Mouse (Mus musculus) forebrain, postnatal 0 days (tissue): ENCODE measurements around the gene Xpa. TPM values are rescaled to one million over a fixed set of nuclear protein-coding genes. Genes with fewer than 3 reads are reported as not detected.

Source experiments
- ATAC-seq: fragments of 200-750 bp; cut with Nextera tagmentation; 2 replicates; pipeline ENCODE4 v1.8.0; 2017; ENCODE audit warnings: mild to moderate bottlenecking, moderate library complexity
- DNase-seq: peaks from one replicate; pipeline ENCODE4 v3.0.0-alpha.2; 2015
- H3K27ac ChIP-seq: fragments of 300-500 bp; sonication (generic); 2 replicates; pipeline ENCODE4 v1.5.1; 2014; ENCODE audit warnings: low read depth, mild to moderate bottlenecking, antibody characterized with exemption, low read length, moderate library complexity, mixed read lengths
- H3K27me3 ChIP-seq: fragments of 300-500 bp; sonication (generic); 2 replicates; pipeline ENCODE4 v1.6.1; 2014; ENCODE audit warnings: mild to moderate bottlenecking, low read length, mixed read lengths; ENCODE audit not compliant: insufficient read depth
- H3K36me3 ChIP-seq: fragments of 300-500 bp; sonication (generic); 2 replicates; pipeline ENCODE4 v1.6.1; 2014; ENCODE audit warnings: mild to moderate bottlenecking, moderate library complexity; ENCODE audit not compliant: insufficient read depth
- H3K4me1 ChIP-seq: fragments of 300-500 bp; sonication (generic); 2 replicates; pipeline ENCODE4 v1.6.1; 2014; ENCODE audit warnings: antibody characterized with exemption; ENCODE audit not compliant: insufficient read depth
- H3K4me2 ChIP-seq: fragments of 300-500 bp; sonication (generic); 2 replicates; pipeline ENCODE4 v1.6.1; 2014; ENCODE audit warnings: low read depth, mild to moderate bottlenecking, moderate library complexity
- H3K4me3 ChIP-seq: fragments of 300-500 bp; sonication (generic); 2 replicates; pipeline ENCODE4 v1.5.1; 2014; ENCODE audit warnings: low read depth, low read length, mixed read lengths
- H3K9ac ChIP-seq: fragments of 300-500 bp; sonication (generic); 2 replicates; pipeline ENCODE4 v1.6.1; 2014; ENCODE audit warnings: mild to moderate bottlenecking
- H3K9me3 ChIP-seq: fragments of 300-500 bp; sonication (generic); 2 replicates; pipeline ENCODE4 v1.6.1; 2016; ENCODE audit warnings: low read length
- CTCF ChIP-seq: sonication (generic); IDR thresholded peaks from 2 replicates; pipeline ENCODE4 v1.5.1; 2016; ENCODE audit warnings: antibody characterized with exemption, control low read depth, low read depth
- WGBS: fragments of 180-500 bp; shearing (Covaris S2); extraction: QIAGEN DNeasy Blood & Tissue Kit; methylation state at CpG from one replicate; pipeline ENCODE4 v1.1.7; 2014; 5-methylcytosine and 5-hydroxymethylcytosine counted together
- polyA plus RNA-seq: library from polyadenylated mRNA; unstranded; fragments of >200 nt; fragmentation: Nextera tagmentation; extraction: Ambion mirVana; gene quantifications from 2 replicates; pipeline ENCODE4 v1.2.1, GENCODE M21; 2015
- total RNA-seq: library from RNA; depleted of rRNA; stranded (reverse); fragments of >200 nt; gene quantifications from 2 replicates; pipeline ENCODE4 v1.2.3, GENCODE M21; 2014

Gene Xpa
- total and polyA plus RNA-seq, 2 experiments from 2014 or later, result 33.8 to 44.5 TPM

DNA sequence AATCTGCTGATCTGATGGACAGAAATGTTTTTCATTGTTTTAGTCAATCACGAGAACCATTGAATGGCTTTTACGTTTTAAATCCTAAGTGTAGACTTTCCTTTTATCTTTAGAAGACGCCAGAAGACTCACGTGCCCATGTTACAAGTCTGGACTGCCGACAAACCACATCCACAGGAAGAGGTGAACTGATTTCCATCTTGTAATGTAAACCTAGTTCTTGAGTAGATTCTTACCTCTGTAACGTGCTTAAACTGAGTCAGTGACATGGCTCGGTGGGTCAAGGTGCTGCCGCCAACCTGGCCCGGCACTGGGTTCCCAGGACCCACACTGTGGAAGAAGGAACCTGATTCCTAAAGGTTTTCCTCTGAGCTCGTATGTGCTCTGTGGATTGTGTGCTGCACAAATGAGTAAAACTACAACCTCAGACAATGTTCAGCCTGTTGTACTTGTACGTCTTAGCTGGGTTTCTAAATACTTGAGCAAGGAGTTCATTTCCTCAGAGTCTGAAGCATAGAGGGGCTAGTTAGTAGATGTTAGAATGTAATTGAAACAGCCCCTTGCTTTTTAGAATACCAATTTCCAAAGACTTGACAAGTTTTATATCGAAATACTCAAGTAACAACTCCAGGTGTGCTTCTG, 44.1 kb downstream of the Xpa start:
- no peak for ATAC-seq
- Histone ChIP-seq H3K9me3 (no peaks in the 10 kb centered on the region), H3K27me3 (no peaks in the 10 kb centered on the region), H3K4me3 (no peak overlapping the region), H3K36me3 (peaks cover 78% of the 10 kb centered on the region), H3K9ac (no peak overlapping the region), H3K4me2 (no peak overlapping the region), H3K27ac (no peak overlapping the region), H3K4me1 (no peaks in the 10 kb centered on the region)
- no peak for DNase-seq
- WGBS, result 93% methylated on average over 12 of the region's 12 CpGs
- TF ChIP-seq CTCF, result no peak

GRCm38 (mm10) chr4:46146881-46147280, 49.2 kb downstream of the Xpa start:
- no peak overlapping the region for H3K4me2 ChIP-seq
- no peaks in the 10 kb centered on the region for H3K4me1 ChIP-seq
- no peak overlapping the region for H3K4me3 ChIP-seq
- no peak for DNase-seq
- 91% methylated on average over 1 of the region's 1 CpGs for WGBS
- no peaks in the 10 kb centered on the region for H3K27me3 ChIP-seq
- no peak for ATAC-seq
- H3K9ac ChIP-seq, result no peak overlapping the region
- H3K36me3 ChIP-seq, result peaks cover 47% of the 10 kb centered on the region
- H3K9me3 ChIP-seq, result no peaks in the 10 kb centered on the region
- H3K27ac ChIP-seq, result no peak overlapping the region
- no peak for TF ChIP-seq CTCF

- H3K27me3 ChIP-seq, result no peaks in the 10 kb centered on the region
- peaks cover 8% of the 10 kb centered on the region; the same call in 1 of the 2 replicates for H3K4me1 ChIP-seq
- H3K9ac ChIP-seq, result no peak overlapping the region
- H3K4me2 ChIP-seq, result no peak overlapping the region
- ATAC-seq (no peak), DNase-seq (no peak)
- TF ChIP-seq CTCF, result peak; percentile 47
- WGBS, result 72% methylated on average over 3 of the region's 3 CpGs
- peaks cover 29% of the 10 kb centered on the region for H3K36me3 ChIP-seq
- H3K4me3 ChIP-seq, result no peak overlapping the region
- no peaks in the 10 kb centered on the region for H3K9me3 ChIP-seq
- no peak overlapping the region for H3K27ac ChIP-seq
These were observed 51.8 kb downstream of the Xpa start for GRCm38 (mm10) chr4:46144323-46144722.

GRCm38 (mm10) chr4:46138287-46139222, 57.6 kb downstream of the Xpa start, which contains the start of the genes Ncbp1 and Tstd2:
TSS of gene Ncbp1 (plus strand) at chr4:46138613.
TSS of gene Tstd2 (minus strand) at chr4:46138694.
- under 1% methylated on average over 87 of the region's 90 CpGs for WGBS
- peak within 1 kb of the TSS; percentile 83 for H3K4me3 ChIP-seq
- peaks cover 7% of the 10 kb centered on the region for H3K36me3 ChIP-seq
- H3K4me1 ChIP-seq, result peaks cover 17% of the 10 kb centered on the region
- no peaks in the 10 kb centered on the region for H3K9me3 ChIP-seq
- no peaks in the 10 kb centered on the region for H3K27me3 ChIP-seq
- ATAC-seq (peak; percentile 92), DNase-seq (peak; percentile 97)
- peak within 1 kb of the TSS; percentile 95 for H3K9ac ChIP-seq
- no peak for TF ChIP-seq CTCF
- peak within 1 kb of the TSS; percentile 97 for H3K27ac ChIP-seq
- peak within 1 kb of the TSS; percentile 73 for H3K4me2 ChIP-seq

DNA sequence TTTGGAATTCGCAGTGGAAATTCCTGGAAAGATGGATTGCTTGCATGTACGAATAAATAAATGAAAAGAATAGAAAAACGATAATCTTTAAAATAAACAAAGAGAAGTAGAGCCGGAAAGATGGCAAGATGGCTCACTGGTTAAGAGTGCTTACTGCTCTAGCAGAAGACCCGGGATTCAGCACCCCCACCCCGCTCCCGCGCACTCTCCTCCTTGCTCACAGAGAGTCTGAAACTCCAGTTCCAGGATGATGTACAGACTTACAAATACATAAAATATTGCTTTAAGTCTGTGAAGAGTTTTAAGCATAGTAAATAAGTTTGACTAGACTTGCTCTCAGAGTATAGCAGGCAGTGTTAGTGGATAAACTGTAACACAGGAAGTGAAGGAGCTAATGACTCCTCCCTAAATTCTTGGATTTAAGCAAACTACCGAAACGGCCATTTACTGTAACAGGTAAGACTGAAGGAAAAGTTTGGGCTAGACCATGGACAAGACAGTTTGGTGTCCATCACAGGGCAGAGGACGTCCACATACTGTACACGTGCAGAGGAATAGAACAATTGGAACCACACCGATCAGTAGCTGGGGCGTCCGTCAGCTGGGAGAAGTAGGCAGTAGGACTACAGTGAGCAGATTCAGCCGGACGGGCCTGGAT, 58.4 kb downstream of the Xpa start:
- peak overlapping the region; percentile 97 for H3K27ac ChIP-seq
- 8% methylated on average over 17 of the region's 17 CpGs for WGBS
- H3K4me3 ChIP-seq, result peak overlapping the region; percentile 83
- no peaks in the 10 kb centered on the region for H3K27me3 ChIP-seq
- H3K4me1 ChIP-seq, result peaks cover 17% of the 10 kb centered on the region
- H3K9ac ChIP-seq, result peak overlapping the region; percentile 95
- ATAC-seq (peak; percentile 68), DNase-seq (no peak)
- peaks cover 14% of the 10 kb centered on the region for H3K36me3 ChIP-seq
- TF ChIP-seq CTCF, result no peak
- peak overlapping the region; percentile 73 for H3K4me2 ChIP-seq
- H3K9me3 ChIP-seq, result no peaks in the 10 kb centered on the region

GRCm38 (mm10) chr4:46131791-46132190, 64.3 kb downstream of the Xpa start:
- Histone ChIP-seq H3K4me1 (peaks cover under 1% of the 10 kb centered on the region; the same call in 1 of the 2 replicates), H3K4me3 (no peak overlapping the region), H3K4me2 (no peak overlapping the region), H3K9ac (no peak overlapping the region), H3K27ac (no peak overlapping the region), H3K9me3 (no peaks in the 10 kb centered on the region), H3K27me3 (no peaks in the 10 kb centered on the region), H3K36me3 (peaks cover 43% of the 10 kb centered on the region)
- ATAC-seq (no peak), DNase-seq (no peak)
- no peak for TF ChIP-seq CTCF
- WGBS, result 80% methylated on average over 6 of the region's 6 CpGs

- 73% methylated on average over 3 of the region's 3 CpGs for WGBS
- no peak overlapping the region for H3K27ac ChIP-seq
- DNase-seq (peak; percentile 62), ATAC-seq (no peak)
- no peaks in the 10 kb centered on the region for H3K4me1 ChIP-seq
- H3K9me3 ChIP-seq, result no peaks in the 10 kb centered on the region
- H3K27me3 ChIP-seq, result no peaks in the 10 kb centered on the region
- TF ChIP-seq CTCF, result peak; percentile 73
- H3K9ac ChIP-seq, result no peak overlapping the region
- H3K4me2 ChIP-seq, result no peak overlapping the region
- H3K36me3 ChIP-seq, result peaks cover 48% of the 10 kb centered on the region
- H3K4me3 ChIP-seq, result no peak overlapping the region
These were observed 65.9 kb downstream of the Xpa start for GRCm38 (mm10) chr4:46130221-46130620.
